Comparison of ENCODE assay signal across 10 mouse cellular contexts in genomic region chr2:119760251-119760650, GRCm38 (mm10). TPM values are rescaled to one million over a fixed set of nuclear protein-coding genes. Genes with fewer than 3 reads are reported as not detected.
DNase-seq lines count a peak whose midpoint lies in the region; ATAC-seq and TF ChIP-seq lines count a peak whose summit lies in the region.
"Had no signal": no experiment of that assay in that cellular context is flagged by ENCODE, and none has a peak within 500 bp of the region (broad histone marks: within the 10 kb centered on the region; RNA-seq: fewer than 3 reads in every experiment).

TSS of gene Ltk (minus strand) at chr2:119760431.

- peaks cover 22% of the 10 kb centered on the region for H3K36me3 ChIP-seq in forebrain, embryonic 10.5 days (replicated peaks)
- no peaks in the 10 kb centered on the region for H3K36me3 ChIP-seq in forebrain, embryonic 11.5 days (ENCODE audit: control insufficient read depth, insufficient read depth, low read length)
- H3K36me3 ChIP-seq in limb, embryonic 13.5 days, result peaks cover 19% of the 10 kb centered on the region

- H3K27me3 ChIP-seq in forebrain, embryonic 10.5 days (ENCODE audit: poor library complexity, severe bottlenecking), result peaks cover 76% of the 10 kb centered on the region
- H3K27me3 ChIP-seq in forebrain, embryonic 11.5 days (ENCODE audit: control insufficient read depth, insufficient read depth, low read length), result peaks cover 35% of the 10 kb centered on the region
- peaks cover 75% of the 10 kb centered on the region for H3K27me3 ChIP-seq in limb, embryonic 13.5 days

- peaks cover 25% of the 10 kb centered on the region for H3K4me1 ChIP-seq in forebrain, embryonic 10.5 days
- peaks cover 8% of the 10 kb centered on the region for H3K4me1 ChIP-seq in forebrain, embryonic 11.5 days (replicated peaks; ENCODE audit: control insufficient read depth, insufficient read depth, low read length)
- H3K4me1 ChIP-seq in cortical plate, adult 2 months (ENCODE audit: control insufficient read depth, insufficient read depth, low read length), result peaks cover 1% of the 10 kb centered on the region; the same call in 1 of the 2 replicates
- H3K4me1 ChIP-seq in limb, embryonic 13.5 days, result peaks cover 16% of the 10 kb centered on the region

- no peak for TF ChIP-seq POLR2A in cortical plate, adult 2 months (IDR thresholded peaks at IDR 0.05; ENCODE audit: extremely low read depth, insufficient read depth, low read length)

- H3K4me2 ChIP-seq in forebrain, embryonic 11.5 days (ENCODE audit: low read depth, low read length, severe bottlenecking), result no peak within 1 kb of the TSS
- H3K4me2 ChIP-seq in limb, embryonic 13.5 days (replicated peaks), result peak within 1 kb of the TSS; percentile 100

- H3K9ac ChIP-seq in forebrain, embryonic 11.5 days (ENCODE audit: low read length), result no peak within 1 kb of the TSS
- no peak within 1 kb of the TSS for H3K9ac ChIP-seq in limb, embryonic 13.5 days

- no peak for DNase-seq in forebrain, embryonic 10.5 days (ENCODE audit: extremely low spot score, low spot score)
- no peak for DNase-seq in forebrain, embryonic 11.5 days (ENCODE audit: low spot score)
- no peak for DNase-seq in left cerebral cortex, adult 18-20 months (ENCODE audit: low spot score in 2 of 2)
- no peak for DNase-seq in left cerebral cortex, adult 11 months (ENCODE audit: low spot score)
- DNase-seq in thymus, postnatal 10 days (ENCODE audit: low spot score in 2 of 2), result no peak
- DNase-seq: adrenal gland, postnatal 25 days had no signal

- peak within 1 kb of the TSS; percentile 65; the same call in 1 of the 2 replicates for H3K4me3 ChIP-seq in forebrain, embryonic 10.5 days
- H3K4me3 ChIP-seq in forebrain, embryonic 11.5 days (ENCODE audit: low read depth, low read length), result no peak within 1 kb of the TSS
- peak within 1 kb of the TSS; percentile 44; the same call in 1 of the 2 replicates for H3K4me3 ChIP-seq in cortical plate, adult 2 months (ENCODE audit: insufficient read depth, low read length)
- peak within 1 kb of the TSS; percentile 61; the same call in 1 of the 2 replicates for H3K4me3 ChIP-seq in limb, embryonic 13.5 days

- ATAC-seq in forebrain, embryonic 11.5 days (replicated peaks; ENCODE audit: low FRiP score), result no peak
- no peak for ATAC-seq in limb, embryonic 13.5 days (ENCODE audit: low FRiP score, low read depth)
- no peak for ATAC-seq in erythroid progenitor cell, adult 5-6 weeks (replicated peaks; ENCODE audit: low FRiP score, poor library complexity, severe bottlenecking)

- H3K9me3 ChIP-seq in forebrain, embryonic 10.5 days, result peaks cover 3% of the 10 kb centered on the region; the same call in 1 of the 2 replicates
- no peaks in the 10 kb centered on the region; the same call in 1 of the 2 replicates for H3K9me3 ChIP-seq in forebrain, embryonic 11.5 days (ENCODE audit: control insufficient read depth, low read length)
- H3K9me3 ChIP-seq in limb, embryonic 13.5 days, result no peaks in the 10 kb centered on the region

- TF ChIP-seq CTCF in cortical plate, adult 2 months (IDR thresholded peaks at IDR 0.05; ENCODE audit: extremely low read depth, insufficient read depth, low read length), result no peak

- 12% methylated on average over 9 of the region's 9 CpGs for WGBS in forebrain, embryonic 10.5 days
- WGBS in forebrain, embryonic 11.5 days, result 14% methylated on average over 9 of the region's 9 CpGs
- WGBS in limb, embryonic 13.5 days, result 7% methylated on average over 9 of the region's 9 CpGs

- H3K27ac ChIP-seq in forebrain, embryonic 10.5 days, result no peak within 1 kb of the TSS
- no peak within 1 kb of the TSS for H3K27ac ChIP-seq in forebrain, embryonic 11.5 days (ENCODE audit: low read depth, low read length)
- H3K27ac ChIP-seq in cortical plate, adult 2 months (ENCODE audit: insufficient read depth, low read length), result no peak within 1 kb of the TSS
- H3K27ac ChIP-seq in limb, embryonic 13.5 days, result no peak within 1 kb of the TSS

RNA-seq across cellular contexts. Expression of gene Ltk, which starts in this region (rescaled TPM):
- 0.33 TPM in 1 of 2 replicates, not detected in the other for polyA plus RNA-seq in forebrain, embryonic 10.5 days (2016; fragmentation: Nextera tagmentation; extraction: Ambion mirVana)
- 0.11 and 0.19 TPM in 2 replicates for polyA plus RNA-seq in forebrain, embryonic 11.5 days (2014; fragmentation: Nextera tagmentation; extraction: Ambion mirVana)
- total RNA-seq in left cerebral cortex, adult 18-20 months (2021), result 10 to 100 TPM; 21.4 to 22.9 TPM
- 63.2 and 74.8 TPM in 2 replicates for polyA plus RNA-seq in cortical plate, adult 2 months (2012; rRNA removed)
- polyA plus RNA-seq in limb, embryonic 13.5 days (2015; fragmentation: Nextera tagmentation; extraction: Ambion mirVana), result not detected in 2 replicates
- total RNA-seq in erythroid progenitor cell, adult 5-6 weeks (2015; ENCODE audit: low replicate concordance), result not detected in 2 replicates
- total RNA-seq in erythroid progenitor cell, adult 5-6 weeks (2017; ENCODE audit: low replicate concordance), result not detected in 2 replicates
- total RNA-seq: hematopoietic stem cell, adult 5-6 weeks had no signal

Comparison
In these comparisons a context has a peak if more than half of its experiments do, and no peak if none do; other contexts are left out.
1. RNA of gene Ltk (total RNA-seq): 21.4 to 22.9 TPM in left cerebral cortex, adult 18-20 months; not detected in erythroid progenitor cell, adult 5-6 weeks; every median in the first group is over 10 times any median in the second.
2. RNA of gene Ltk (polyA plus RNA-seq): 63.2 to 74.8 TPM in cortical plate, adult 2 months; 0.33 TPM in forebrain, embryonic 10.5 days, 0.11 to 0.19 TPM in forebrain, embryonic 11.5 days and not detected in limb, embryonic 13.5 days; every median in the first group is over 10 times any median in the second.